Mouse (Mus musculus): ENCODE results near the gene Onecut1. TPM values are rescaled to one million over a fixed set of nuclear protein-coding genes. Genes with fewer than 3 reads are reported as not detected.

Gene Onecut1
- polyA plus RNA-seq, 1 experiment from 2014 or later = 0.51 TPM

GRCm38 (mm10) chr9:74855446-74855845, 6.3 kb upstream of the Onecut1 start:
- ATAC-seq (ENCODE audit: insufficient number of reproducible peaks, insufficient read depth, low FRiP score, low read depth) = no peak
- 5% methylated on average over 4 of the region's 4 CpGs for WGBS
- H3K27me3 ChIP-seq (ENCODE audit: control insufficient read depth, insufficient read depth, low read length) = peaks cover 77% of the 10 kb centered on the region

GRCm38 (mm10) chr9:74856578-74857507, 4.9 kb upstream of the Onecut1 start:
- Histone ChIP-seq H3K36me3 (ENCODE audit: control insufficient read depth, insufficient read depth, low read length) (no peaks in the 10 kb centered on the region), H3K9me3 (ENCODE audit: control insufficient read depth, low read depth, low read length) (no peaks in the 10 kb centered on the region; the same call in 1 of the 2 replicates), H3K27me3 (ENCODE audit: control insufficient read depth, insufficient read depth, low read length) (peaks cover 67% of the 10 kb centered on the region), H3K4me3 (ENCODE audit: low read depth, low read length) (no peak overlapping the region), H3K9ac (replicated peaks; ENCODE audit: low read depth, low read length) (no peak overlapping the region), H3K4me2 (replicated peaks; ENCODE audit: low read depth, low read length) (no peak overlapping the region), H3K27ac (ENCODE audit: low read length) (no peak overlapping the region), H3K4me1 (ENCODE audit: control insufficient read depth, insufficient read depth, low read length) (no peaks in the 10 kb centered on the region)
- WGBS = 2% methylated on average over 28 of the region's 28 CpGs
- ATAC-seq (ENCODE audit: insufficient number of reproducible peaks, insufficient read depth, low FRiP score, low read depth) = no peak

More at GRCm38 (mm10) chr9:74855446-74855845, 6.3 kb upstream of the Onecut1 start:
- Histone ChIP-seq H3K4me3 (ENCODE audit: low read depth, low read length) (no peak overlapping the region), H3K36me3 (ENCODE audit: control insufficient read depth, insufficient read depth, low read length) (no peaks in the 10 kb centered on the region), H3K9ac (replicated peaks; ENCODE audit: low read depth, low read length) (no peak overlapping the region), H3K4me1 (ENCODE audit: control insufficient read depth, insufficient read depth, low read length) (no peaks in the 10 kb centered on the region), H3K27ac (ENCODE audit: low read length) (no peak overlapping the region), H3K4me2 (replicated peaks; ENCODE audit: low read depth, low read length) (no peak overlapping the region), H3K9me3 (ENCODE audit: control insufficient read depth, low read depth, low read length) (no peaks in the 10 kb centered on the region; the same call in 1 of the 2 replicates)

- Histone ChIP-seq H3K36me3 (ENCODE audit: control insufficient read depth, insufficient read depth, low read length) (no peaks in the 10 kb centered on the region), H3K27me3 (ENCODE audit: control insufficient read depth, insufficient read depth, low read length) (peaks cover 63% of the 10 kb centered on the region), H3K4me3 (ENCODE audit: low read depth, low read length) (no peak overlapping the region), H3K9ac (replicated peaks; ENCODE audit: low read depth, low read length) (no peak overlapping the region), H3K27ac (ENCODE audit: low read length) (no peak overlapping the region), H3K4me2 (replicated peaks; ENCODE audit: low read depth, low read length) (no peak overlapping the region), H3K4me1 (ENCODE audit: control insufficient read depth, insufficient read depth, low read length) (peaks cover 4% of the 10 kb centered on the region; the same call in 1 of the 2 replicates), H3K9me3 (ENCODE audit: control insufficient read depth, low read depth, low read length) (no peaks in the 10 kb centered on the region; the same call in 1 of the 2 replicates)
- 5% methylated on average over 7 of the region's 7 CpGs for WGBS
- ATAC-seq (ENCODE audit: insufficient number of reproducible peaks, insufficient read depth, low FRiP score, low read depth) = no peak
Measured at GRCm38 (mm10) chr9:74857508-74857840, 4.2 kb upstream of the Onecut1 start.

GRCm38 (mm10) chr9:74858111-74858510, 3.6 kb upstream of the Onecut1 start:
- Histone ChIP-seq H3K9ac (replicated peaks; ENCODE audit: low read depth, low read length) (no peak overlapping the region), H3K4me3 (ENCODE audit: low read depth, low read length) (no peak overlapping the region), H3K27me3 (ENCODE audit: control insufficient read depth, insufficient read depth, low read length) (peaks cover 63% of the 10 kb centered on the region), H3K9me3 (ENCODE audit: control insufficient read depth, low read depth, low read length) (no peaks in the 10 kb centered on the region; the same call in 1 of the 2 replicates), H3K4me2 (replicated peaks; ENCODE audit: low read depth, low read length) (no peak overlapping the region), H3K27ac (ENCODE audit: low read length) (no peak overlapping the region), H3K4me1 (ENCODE audit: control insufficient read depth, insufficient read depth, low read length) (peaks cover 4% of the 10 kb centered on the region; the same call in 1 of the 2 replicates), H3K36me3 (ENCODE audit: control insufficient read depth, insufficient read depth, low read length) (no peaks in the 10 kb centered on the region)
- 11% methylated on average over 5 of the region's 5 CpGs for WGBS
- no peak for ATAC-seq (ENCODE audit: insufficient number of reproducible peaks, insufficient read depth, low FRiP score, low read depth)

- Histone ChIP-seq H3K36me3 (ENCODE audit: control insufficient read depth, insufficient read depth, low read length) (no peaks in the 10 kb centered on the region), H3K9ac (replicated peaks; ENCODE audit: low read depth, low read length) (no peak overlapping the region), H3K4me1 (ENCODE audit: control insufficient read depth, insufficient read depth, low read length) (peaks cover 4% of the 10 kb centered on the region; the same call in 1 of the 2 replicates), H3K27me3 (ENCODE audit: control insufficient read depth, insufficient read depth, low read length) (peaks cover 64% of the 10 kb centered on the region), H3K4me3 (ENCODE audit: low read depth, low read length) (no peak overlapping the region), H3K27ac (ENCODE audit: low read length) (no peak overlapping the region), H3K9me3 (ENCODE audit: control insufficient read depth, low read depth, low read length) (no peaks in the 10 kb centered on the region; the same call in 1 of the 2 replicates), H3K4me2 (replicated peaks; ENCODE audit: low read depth, low read length) (peak overlapping the region; percentile 99; the same call in 1 of the 2 replicates)
- 7% methylated on average over 18 of the region's 18 CpGs for WGBS
- ATAC-seq (ENCODE audit: insufficient number of reproducible peaks, insufficient read depth, low FRiP score, low read depth) = no peak
Measured at GRCm38 (mm10) chr9:74860461-74860860, 1.3 kb upstream of the Onecut1 start.

DNA sequence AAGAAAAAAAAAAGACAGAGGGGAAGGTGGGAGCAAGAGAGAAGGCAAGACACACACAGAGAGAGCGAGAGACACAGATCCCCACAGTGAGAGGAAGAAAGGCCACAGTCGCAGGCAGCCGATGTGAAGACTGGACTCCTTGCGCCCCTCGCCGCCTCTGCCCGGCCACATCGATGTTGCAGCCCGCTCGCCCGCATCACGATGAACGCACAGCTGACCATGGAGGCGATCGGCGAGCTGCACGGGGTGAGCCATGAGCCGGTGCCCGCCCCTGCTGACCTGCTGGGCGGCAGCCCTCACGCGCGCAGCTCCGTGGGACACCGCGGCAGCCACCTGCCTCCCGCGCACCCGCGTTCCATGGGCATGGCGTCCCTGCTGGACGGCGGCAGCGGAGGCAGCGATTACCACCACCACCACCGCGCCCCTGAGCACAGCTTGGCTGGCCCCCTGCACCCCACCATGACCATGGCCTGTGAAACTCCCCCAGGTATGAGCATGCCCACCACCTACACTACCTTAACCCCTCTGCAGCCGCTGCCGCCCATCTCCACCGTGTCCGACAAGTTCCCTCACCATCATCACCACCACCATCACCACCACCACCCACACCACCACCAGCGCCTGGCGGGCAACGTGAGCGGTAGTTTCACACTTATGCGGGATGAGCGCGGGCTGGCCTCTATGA, 517 bp downstream of the Onecut1 start:
- Histone ChIP-seq H3K27ac (ENCODE audit: low read length) (peak overlapping the region; percentile 21; the same call in 1 of the 2 replicates), H3K9me3 (ENCODE audit: control insufficient read depth, low read depth, low read length) (no peaks in the 10 kb centered on the region; the same call in 1 of the 2 replicates), H3K9ac (replicated peaks; ENCODE audit: low read depth, low read length) (peak overlapping the region; percentile 36; the same call in 1 of the 2 replicates), H3K4me2 (replicated peaks; ENCODE audit: low read depth, low read length) (peak overlapping the region; percentile 99), H3K36me3 (ENCODE audit: control insufficient read depth, insufficient read depth, low read length) (no peaks in the 10 kb centered on the region), H3K4me3 (ENCODE audit: low read depth, low read length) (peak overlapping the region; percentile 49), H3K27me3 (ENCODE audit: control insufficient read depth, insufficient read depth, low read length) (peaks cover 68% of the 10 kb centered on the region), H3K4me1 (ENCODE audit: control insufficient read depth, insufficient read depth, low read length) (peaks cover 4% of the 10 kb centered on the region; the same call in 1 of the 2 replicates)
- WGBS = under 1% methylated on average over 46 of the region's 48 CpGs
- ATAC-seq (ENCODE audit: insufficient number of reproducible peaks, insufficient read depth, low FRiP score, low read depth) = no peak

DNA sequence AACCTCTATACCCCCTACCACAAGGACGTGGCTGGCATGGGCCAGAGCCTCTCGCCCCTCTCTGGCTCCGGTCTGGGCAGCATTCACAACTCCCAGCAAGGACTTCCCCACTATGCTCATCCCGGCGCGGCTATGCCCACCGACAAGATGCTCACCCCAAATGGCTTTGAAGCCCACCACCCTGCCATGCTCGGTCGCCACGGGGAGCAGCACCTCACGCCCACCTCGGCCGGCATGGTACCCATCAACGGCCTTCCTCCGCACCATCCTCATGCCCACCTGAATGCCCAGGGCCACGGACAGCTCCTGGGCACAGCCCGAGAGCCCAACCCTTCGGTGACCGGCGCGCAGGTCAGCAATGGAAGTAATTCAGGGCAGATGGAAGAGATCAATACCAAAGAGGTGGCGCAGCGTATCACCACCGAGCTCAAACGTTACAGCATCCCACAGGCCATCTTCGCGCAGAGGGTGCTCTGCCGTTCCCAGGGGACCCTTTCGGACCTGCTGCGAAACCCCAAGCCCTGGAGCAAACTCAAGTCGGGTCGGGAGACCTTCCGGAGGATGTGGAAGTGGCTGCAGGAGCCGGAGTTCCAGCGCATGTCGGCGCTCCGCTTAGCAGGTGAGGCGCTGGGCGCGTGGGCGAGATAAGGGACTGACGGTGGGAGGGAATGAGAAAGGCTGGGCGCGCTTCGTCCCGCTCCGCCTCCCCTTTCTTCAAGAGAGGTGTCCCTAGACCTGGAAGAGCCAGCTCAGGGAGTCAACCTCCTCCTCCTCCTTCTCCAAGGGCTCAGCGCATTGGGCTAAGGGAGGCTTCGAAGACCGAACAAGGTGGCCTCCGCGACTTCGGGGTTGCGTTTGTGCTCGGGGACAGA, 1.3 kb downstream of the Onecut1 start:
- Histone ChIP-seq H3K27ac (ENCODE audit: low read length) (no peak overlapping the region), H3K4me1 (ENCODE audit: control insufficient read depth, insufficient read depth, low read length) (peaks cover 4% of the 10 kb centered on the region; the same call in 1 of the 2 replicates), H3K27me3 (ENCODE audit: control insufficient read depth, insufficient read depth, low read length) (peaks cover 67% of the 10 kb centered on the region), H3K36me3 (ENCODE audit: control insufficient read depth, insufficient read depth, low read length) (no peaks in the 10 kb centered on the region), H3K4me2 (replicated peaks; ENCODE audit: low read depth, low read length) (peak overlapping the region; percentile 99), H3K9ac (replicated peaks; ENCODE audit: low read depth, low read length) (peak overlapping the region; percentile 36; the same call in 1 of the 2 replicates), H3K4me3 (ENCODE audit: low read depth, low read length) (peak overlapping the region; percentile 49), H3K9me3 (ENCODE audit: control insufficient read depth, low read depth, low read length) (no peaks in the 10 kb centered on the region; the same call in 1 of the 2 replicates)
- no peak for ATAC-seq (ENCODE audit: insufficient number of reproducible peaks, insufficient read depth, low FRiP score, low read depth)
- WGBS = under 1% methylated on average over 56 of the region's 56 CpGs
